Mouse (Mus musculus) hindbrain, embryonic 16.5 days (tissue): ENCODE measurements around the gene Bbs2. TPM values are rescaled to one million over a fixed set of nuclear protein-coding genes. Genes with fewer than 3 reads are reported as not detected.

ENCODE experiments used
- ATAC-seq: fragments of 200-750 bp; cut with Nextera tagmentation; 2 replicates; pipeline ENCODE4 v1.8.0; 2017; ENCODE audit warnings: moderate TSS enrichment, moderate library complexity
- H3K27ac ChIP-seq: fragments of 300-500 bp; sonication (generic); 2 replicates; pipeline ENCODE4 v1.5.1; 2014; ENCODE audit warnings: low read depth, mild to moderate bottlenecking, control low read depth, low read length, moderate library complexity
- H3K27me3 ChIP-seq: fragments of 300-500 bp; sonication (generic); replicated peaks from 2 replicates; pipeline ENCODE4 v1.6.1; 2014; ENCODE audit warnings: low read length; ENCODE audit not compliant: control insufficient read depth, insufficient read depth
- H3K36me3 ChIP-seq: fragments of 300-500 bp; sonication (generic); 2 replicates; pipeline ENCODE4 v1.6.1; 2014; ENCODE audit warnings: mild to moderate bottlenecking, low read length, moderate library complexity, mixed read lengths; ENCODE audit not compliant: control insufficient read depth, insufficient read depth
- H3K4me1 ChIP-seq: fragments of 300-500 bp; sonication (generic); 2 replicates; pipeline ENCODE4 v1.6.1; 2014; ENCODE audit warnings: low read depth, low read length; ENCODE audit not compliant: control insufficient read depth, insufficient read depth
- H3K4me2 ChIP-seq: fragments of 300-500 bp; sonication (generic); 2 replicates; pipeline ENCODE4 v1.6.1; 2014; ENCODE audit warnings: mild to moderate bottlenecking, low read length, control low read depth, moderate library complexity
- H3K4me3 ChIP-seq: fragments of 300-500 bp; sonication (generic); 2 replicates; pipeline ENCODE4 v1.5.1; 2014; ENCODE audit warnings: mild to moderate bottlenecking, low read length, control low read depth, moderate library complexity
- H3K9ac ChIP-seq: fragments of 300-500 bp; sonication (generic); 2 replicates; pipeline ENCODE4 v1.6.1; 2014; ENCODE audit warnings: low read depth, mild to moderate bottlenecking, control low read depth, low read length, moderate library complexity
- H3K9me3 ChIP-seq: fragments of 300-500 bp; sonication (generic); 2 replicates; pipeline ENCODE4 v1.6.1; 2014; ENCODE audit warnings: mild to moderate bottlenecking, low read length, moderate library complexity; ENCODE audit not compliant: control insufficient read depth
- WGBS: fragments of 180-500 bp; shearing (Covaris S2); extraction: QIAGEN DNeasy Blood & Tissue Kit; methylation state at CpG from one replicate; pipeline ENCODE4 v1.1.7; 2014; 5-methylcytosine and 5-hydroxymethylcytosine counted together
- polyA plus RNA-seq: library from polyadenylated mRNA; unstranded; fragments of >200 nt; fragmentation: Nextera tagmentation; extraction: Ambion mirVana; gene quantifications from 2 replicates; pipeline ENCODE4 v1.2.1, GENCODE M21; 2015

Gene Bbs2
- polyA plus RNA-seq, 1 experiment from 2014 or later: 22.0 TPM

- Histone ChIP-seq H3K27ac (no peak overlapping the region), H3K4me2 (no peak overlapping the region), H3K9ac (no peak overlapping the region), H3K36me3 (peaks cover 8% of the 10 kb centered on the region), H3K4me1 (peaks cover 21% of the 10 kb centered on the region), H3K27me3 (no peaks in the 10 kb centered on the region), H3K9me3 (no peaks in the 10 kb centered on the region), H3K4me3 (no peak overlapping the region)
- 45% methylated on average over 3 of the region's 3 CpGs for WGBS
- no peak for ATAC-seq
Observed at GRCm38 (mm10) chr8:94033601-94034000, 65.1 kb downstream of the Bbs2 start.

DNA sequence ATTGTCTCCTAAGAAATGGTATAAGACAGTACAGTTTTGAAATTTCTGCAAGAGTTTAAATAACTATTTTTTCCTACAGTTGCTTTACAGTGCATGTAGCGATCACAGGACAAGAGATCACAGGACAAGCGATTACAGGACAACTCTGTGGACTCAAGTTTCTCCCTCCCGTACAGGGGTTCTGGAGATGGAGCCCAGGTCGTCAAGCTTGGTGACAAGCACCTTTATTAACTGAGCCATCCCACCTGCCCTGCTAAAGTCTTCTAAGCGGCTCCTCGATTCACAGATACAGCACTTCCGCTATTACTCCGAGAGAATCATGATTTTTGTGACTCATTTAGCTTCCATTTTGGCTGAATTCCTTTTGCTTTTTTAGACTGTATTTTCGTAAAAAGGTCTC, 69.0 kb downstream of the Bbs2 start:
- ATAC-seq: no peak
- Histone ChIP-seq H3K4me2 (no peak overlapping the region), H3K27ac (no peak overlapping the region), H3K9me3 (no peaks in the 10 kb centered on the region), H3K27me3 (no peaks in the 10 kb centered on the region), H3K36me3 (peaks cover 29% of the 10 kb centered on the region), H3K9ac (no peak overlapping the region), H3K4me3 (no peak overlapping the region), H3K4me1 (peaks cover 5% of the 10 kb centered on the region)
- 96% methylated on average over 9 of the region's 9 CpGs for WGBS

DNA sequence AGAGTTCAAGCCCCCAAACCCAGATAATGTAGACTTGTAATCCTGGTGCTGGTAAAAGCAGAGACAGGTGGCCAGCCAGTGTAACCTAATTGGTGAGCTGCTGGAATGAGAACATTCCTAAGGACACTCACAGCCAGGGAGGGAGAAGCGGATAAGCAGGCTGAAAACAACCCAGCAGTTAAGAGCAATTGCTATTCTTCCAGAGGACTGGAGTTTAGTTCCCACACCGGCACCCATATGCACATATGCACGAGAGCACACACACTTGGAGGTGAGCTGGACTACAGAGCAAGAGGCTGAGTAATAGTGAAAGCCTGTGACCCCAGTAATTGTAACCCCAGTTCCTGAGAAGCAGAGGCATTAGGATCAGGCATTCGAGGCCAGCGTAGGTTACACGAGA, 74.8 kb downstream of the Bbs2 start:
- H3K4me3 ChIP-seq: no peak overlapping the region
- peaks cover 37% of the 10 kb centered on the region for H3K36me3 ChIP-seq
- H3K4me1 ChIP-seq: no peaks in the 10 kb centered on the region
- H3K9ac ChIP-seq: no peak overlapping the region
- no peak overlapping the region for H3K4me2 ChIP-seq
- WGBS: 95% methylated on average over 6 of the region's 6 CpGs
- no peak for ATAC-seq
- H3K9me3 ChIP-seq: no peaks in the 10 kb centered on the region
- H3K27me3 ChIP-seq: no peaks in the 10 kb centered on the region
- H3K27ac ChIP-seq: no peak overlapping the region

Other genes with a start within 250 kb of the Bbs2 start
- 57.4 and 71.5 TPM in 2 replicates for gene Amfr, start 86.1 kb downstream of the Bbs2 start, polyA plus RNA-seq
- gene Nudt21, start 61.9 kb downstream of the Bbs2 start, polyA plus RNA-seq: 77.1 and 78.7 TPM in 2 replicates
- 15.8 and 16.2 TPM in 2 replicates for gene Ogfod1, start 61.7 kb downstream of the Bbs2 start, polyA plus RNA-seq
- not detected in 2 replicates for gene Mt4, start 38.3 kb upstream of the Bbs2 start, polyA plus RNA-seq
- 242 and 317 TPM in 2 replicates for gene Mt3, start 53.7 kb upstream of the Bbs2 start, polyA plus RNA-seq
- gene Mt2, start 73.7 kb upstream of the Bbs2 start, polyA plus RNA-seq: 30.4 and 53.8 TPM in 2 replicates
- 126 and 210 TPM in 2 replicates for gene Mt1, start 80.2 kb upstream of the Bbs2 start, polyA plus RNA-seq
- gene Nup93, start 115.6 kb upstream of the Bbs2 start, polyA plus RNA-seq: 54.0 and 62.1 TPM in 2 replicates
- gene Slc12a3, start 230.3 kb upstream of the Bbs2 start, polyA plus RNA-seq: 0.11 and 0.21 TPM in 2 replicates